Mouse (Mus musculus) limb, embryonic 14.5 days (tissue): Measurements from ENCODE around the gene Sema3b. TPM values are rescaled to one million over a fixed set of nuclear protein-coding genes. Genes with fewer than 3 reads are reported as not detected.

Experiments used
- ATAC-seq: fragments of 200-750 bp; cut with Nextera tagmentation; 2 replicates; pipeline ENCODE4 v1.8.0; 2017; ENCODE audit warnings: low read depth, moderate number of reproducible peaks, moderate TSS enrichment; ENCODE audit not compliant: low FRiP score
- DNase-seq: peaks from one replicate; pipeline ENCODE4 v3.0.0-alpha.2; 2015; ENCODE audit warnings: low spot score
- H3K27ac ChIP-seq: fragments of 300-500 bp; sonication (generic); replicated peaks from 2 replicates; pipeline ENCODE4 v1.5.1; 2014; ENCODE audit warnings: low read depth, mild to moderate bottlenecking, low read length, moderate library complexity, mixed read lengths
- H3K27me3 ChIP-seq: fragments of 300-500 bp; sonication (generic); 2 replicates; pipeline ENCODE4 v1.6.1; 2014; ENCODE audit warnings: low read length, mixed read lengths; ENCODE audit not compliant: control insufficient read depth, insufficient read depth
- H3K36me3 ChIP-seq: fragments of 300-500 bp; sonication (generic); 2 replicates; pipeline ENCODE4 v1.6.1; 2014; ENCODE audit warnings: mild to moderate bottlenecking, low read length, moderate library complexity, mixed read lengths; ENCODE audit not compliant: control insufficient read depth, insufficient read depth
- H3K4me1 ChIP-seq: fragments of 300-500 bp; sonication (generic); 2 replicates; pipeline ENCODE4 v1.6.1; 2014; ENCODE audit warnings: antibody characterized with exemption, low read length, mixed read lengths; ENCODE audit not compliant: control insufficient read depth, insufficient read depth
- H3K4me2 ChIP-seq: fragments of 300-500 bp; sonication (generic); replicated peaks from 2 replicates; pipeline ENCODE4 v1.6.1; 2014; ENCODE audit warnings: low read depth, mild to moderate bottlenecking, low read length, moderate library complexity; ENCODE audit not compliant: severe bottlenecking
- H3K4me3 ChIP-seq: fragments of 300-500 bp; sonication (generic); replicated peaks from 2 replicates; pipeline ENCODE4 v1.5.1; 2014; ENCODE audit warnings: low read length
- H3K9ac ChIP-seq: fragments of 300-500 bp; sonication (generic); 2 replicates; pipeline ENCODE4 v1.6.1; 2014; ENCODE audit warnings: mild to moderate bottlenecking, low read depth, low read length, moderate library complexity; ENCODE audit not compliant: severe bottlenecking
- H3K9me3 ChIP-seq: fragments of 300-500 bp; sonication (generic); 2 replicates; pipeline ENCODE4 v1.6.1; 2016; ENCODE audit warnings: low read length; ENCODE audit not compliant: control insufficient read depth
- POLR2A ChIP-seq: fragments of 200-500 bp; IDR thresholded peaks from 2 replicates; pipeline ENCODE4 v1.8.0; 2012; ENCODE audit warnings: inconsistent platforms, mild to moderate bottlenecking, moderate library complexity, borderline replicate concordance; ENCODE audit not compliant: insufficient read depth, insufficient read length; ENCODE audit errors: extremely low read depth
- WGBS: fragments of 180-500 bp; shearing (Covaris S2); extraction: QIAGEN DNeasy Blood & Tissue Kit; methylation state at CpG from one replicate; pipeline ENCODE4 v1.1.7; 2014; 5-methylcytosine and 5-hydroxymethylcytosine counted together
- polyA plus RNA-seq, 2 experiments: library from polyadenylated mRNA; depleted of rRNA in 1 of 2; stranded (reverse) in 1 of 2; unstranded in 1 of 2; fragments of >200 nt; fragmentation: Nextera tagmentation in 1 of 2; extraction: Ambion mirVana in 1 of 2; gene quantifications; 2 replicates each; pipeline versions ENCODE4 v1.2.1 to v1.2.3; 2012 to 2014

Sema3b gene
- polyA plus RNA-seq, 2 experiments = 11.2 to 23.7 TPM

DNA sequence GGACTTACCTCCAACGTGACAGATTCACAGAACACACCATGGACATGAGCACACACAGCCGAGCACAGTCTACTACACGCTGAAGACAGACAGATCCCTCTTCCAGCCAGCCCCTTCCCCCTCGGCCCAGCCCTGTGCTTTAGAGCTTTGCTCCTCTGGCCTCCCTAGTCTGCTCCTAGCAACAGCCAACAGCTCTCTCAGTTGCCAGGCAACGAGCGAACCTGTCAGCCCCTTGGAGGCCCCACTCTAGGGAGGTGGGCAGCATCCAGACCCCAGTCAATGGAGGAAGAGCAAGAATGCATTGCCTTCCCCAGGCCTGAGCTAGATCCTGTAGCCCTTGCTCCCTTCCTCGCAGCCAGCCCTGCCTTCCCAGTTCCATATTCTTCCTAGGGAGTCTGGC lies 28.0 kb upstream of the Sema3b start:
- Histone ChIP-seq H3K4me2 (no peak overlapping the region), H3K9me3 (no peaks in the 10 kb centered on the region), H3K4me1 (peaks cover 19% of the 10 kb centered on the region), H3K9ac (no peak overlapping the region), H3K27me3 (no peaks in the 10 kb centered on the region), H3K36me3 (no peaks in the 10 kb centered on the region), H3K4me3 (no peak overlapping the region), H3K27ac (no peak overlapping the region)
- DNase-seq (no peak), ATAC-seq (no peak)
- 27% methylated on average over 7 of the region's 7 CpGs for WGBS
- no peak for TF ChIP-seq POLR2A

DNA sequence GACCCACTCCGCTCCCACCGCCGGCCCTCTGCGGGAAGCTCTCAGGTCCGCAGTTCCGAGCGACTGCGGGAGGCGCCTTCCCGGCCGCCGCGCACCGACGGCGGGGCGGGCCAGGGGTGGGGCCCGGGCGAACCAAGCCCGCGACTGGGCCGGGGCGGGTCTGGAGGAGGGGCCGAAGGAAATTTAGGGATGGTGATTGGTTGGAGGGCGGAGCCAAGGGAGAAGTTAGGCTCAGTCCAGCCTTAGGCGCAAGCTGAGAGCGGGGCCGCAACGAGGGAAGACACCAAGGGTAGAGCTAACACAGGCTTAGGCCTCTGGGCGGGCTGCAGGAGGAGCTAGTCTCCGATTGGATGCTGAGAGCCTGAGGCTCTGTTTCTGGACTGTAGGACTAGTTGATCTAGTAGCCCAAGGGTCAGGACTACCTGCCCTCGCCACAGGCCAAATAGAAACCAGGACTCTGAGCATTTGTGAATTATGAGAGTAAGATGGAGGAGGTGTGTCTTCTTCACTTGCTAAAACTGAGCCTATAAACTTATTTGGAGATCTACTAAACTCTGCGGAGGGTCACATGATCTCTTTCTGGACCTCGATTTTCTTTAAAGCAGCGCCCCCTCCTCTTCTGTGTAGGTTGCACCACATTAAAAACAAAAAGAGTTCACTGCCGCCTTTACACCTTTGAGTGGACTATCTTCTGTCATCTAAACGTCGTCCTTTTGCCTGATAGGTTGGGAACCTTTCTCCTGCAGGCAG lies 26.4 kb upstream of the Sema3b start, which contains the start of gene Gnai2:
Gene Gnai2 (minus strand): TSS at position 89 of the 750 bp plus-strand sequence.
- Histone ChIP-seq H3K27me3 (no peaks in the 10 kb centered on the region), H3K4me1 (peaks cover 33% of the 10 kb centered on the region), H3K36me3 (0 out of 2 replicates have a peak, but pooled peaks cover 3% of the 10 kb centered on the region), H3K9ac (peak within 1 kb of the TSS; percentile 89), H3K4me2 (peak within 1 kb of the TSS; percentile 99), H3K4me3 (peak within 1 kb of the TSS; percentile 70), H3K27ac (peak within 1 kb of the TSS; percentile 87), H3K9me3 (no peaks in the 10 kb centered on the region)
- TF ChIP-seq POLR2A = peak; percentile 87; the same call in 1 of the 2 replicates
- DNase-seq (peak; percentile 97), ATAC-seq (peak; percentile 95)
- WGBS = 3% methylated on average over 38 of the region's 38 CpGs

DNA sequence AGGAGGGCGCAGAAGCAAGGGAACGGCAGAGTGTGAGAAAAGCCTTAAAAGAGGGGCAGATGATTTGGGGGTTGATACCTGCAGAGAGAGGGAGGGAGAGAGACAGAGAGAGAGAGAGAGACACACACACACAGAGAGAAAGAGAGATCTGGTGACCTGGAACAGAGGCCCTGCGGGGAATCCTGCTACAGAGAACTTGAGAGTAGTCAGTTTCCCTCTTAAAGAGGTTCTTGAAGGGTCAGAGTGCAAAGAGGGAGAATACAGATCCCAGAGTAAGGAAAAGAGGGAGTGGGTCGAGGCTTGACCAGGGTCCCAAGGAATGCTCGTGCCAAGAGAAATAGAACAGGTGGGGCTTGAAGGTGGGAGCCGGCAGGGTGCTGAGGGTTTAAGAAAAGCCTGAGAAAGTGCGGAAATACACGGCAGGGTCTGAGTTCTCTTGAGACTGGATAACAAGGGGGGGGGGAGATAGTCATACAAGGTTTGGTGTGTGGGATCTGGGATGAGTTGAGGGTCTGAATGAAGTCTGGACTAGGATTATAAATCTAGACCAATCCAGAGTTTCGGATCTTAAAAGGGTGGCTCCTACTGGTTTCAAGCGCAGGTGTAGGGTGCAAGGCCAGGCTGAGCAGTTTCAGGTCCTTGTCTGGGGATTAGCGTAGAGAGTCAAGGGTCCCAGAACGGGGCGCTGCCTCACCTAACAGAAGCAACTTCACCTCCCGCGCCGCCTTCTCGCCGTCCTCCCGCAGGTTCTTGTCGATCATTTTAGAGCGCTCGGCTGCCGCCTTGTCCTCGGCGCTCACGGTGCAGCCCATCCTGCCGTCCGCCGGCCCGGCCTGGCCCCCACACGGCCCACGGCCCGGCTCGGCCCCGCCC lies 25.6 kb upstream of the Sema3b start:
- DNase-seq = no peak
- Histone ChIP-seq H3K27me3 (no peaks in the 10 kb centered on the region), H3K9ac (peak overlapping the region; percentile 89), H3K27ac (peak overlapping the region; percentile 87), H3K4me1 (peaks cover 41% of the 10 kb centered on the region), H3K36me3 (0 out of 2 replicates have a peak, but pooled peaks cover 3% of the 10 kb centered on the region), H3K4me3 (peak overlapping the region; percentile 70), H3K4me2 (peak overlapping the region; percentile 99), H3K9me3 (no peaks in the 10 kb centered on the region)
- ATAC-seq = no peak; the same call in 1 of the 2 replicates
- WGBS = under 1% methylated on average over 34 of the region's 35 CpGs
- no peak for TF ChIP-seq POLR2A

DNA sequence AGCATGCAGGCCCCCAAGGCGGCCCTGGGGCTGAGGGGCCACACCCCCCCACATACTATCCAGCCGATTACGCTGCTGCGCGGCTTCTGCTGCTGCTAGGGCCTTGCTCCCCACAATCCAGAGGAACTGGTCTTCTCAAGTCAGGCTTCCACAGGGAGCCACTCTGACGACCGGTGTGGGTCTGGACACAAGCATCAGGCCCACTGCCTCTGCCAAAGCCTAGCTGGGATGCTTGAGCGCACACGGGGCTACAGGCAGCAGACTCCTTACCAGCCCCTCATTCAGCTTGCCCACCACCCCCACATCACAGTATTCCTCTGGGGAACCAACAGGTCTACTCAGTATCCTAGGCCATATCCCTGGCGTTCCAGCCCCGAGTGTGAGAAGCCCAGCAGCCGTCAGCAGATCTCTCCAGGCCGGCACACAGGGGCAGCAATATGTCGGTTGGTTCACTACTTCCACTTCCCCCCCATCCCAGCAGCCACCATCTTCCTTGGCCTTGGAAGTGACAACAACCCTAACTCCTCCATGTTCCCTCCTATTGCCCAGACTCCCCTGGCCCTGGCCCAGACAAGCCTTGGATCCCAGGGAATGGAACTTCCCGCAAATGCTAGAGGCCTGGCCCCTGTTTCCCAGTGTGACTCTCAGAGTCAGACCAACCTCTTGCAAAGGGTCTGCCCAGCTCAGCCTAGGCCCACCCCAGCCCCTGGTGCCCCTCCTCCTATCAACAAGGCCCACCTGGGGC lies 24.8 kb upstream of the Sema3b start:
- peak overlapping the region; percentile 89 for H3K9ac ChIP-seq
- 2% methylated on average over 15 of the region's 15 CpGs for WGBS

More for the DNA sequence above, 24.8 kb upstream of the Sema3b start:
- DNase-seq (peak; percentile 35), ATAC-seq (no peak)
- no peak for TF ChIP-seq POLR2A
- Histone ChIP-seq H3K9me3 (no peaks in the 10 kb centered on the region), H3K4me2 (peak overlapping the region; percentile 99), H3K27me3 (no peaks in the 10 kb centered on the region), H3K27ac (peak overlapping the region; percentile 87), H3K4me3 (peak overlapping the region; percentile 70), H3K4me1 (peaks cover 46% of the 10 kb centered on the region), H3K36me3 (peaks cover 9% of the 10 kb centered on the region; the same call in 1 of the 2 replicates)
